Mouse (Mus musculus) intestine, embryonic 16.5 days (tissue): ENCODE data around the gene Rbfox2. TPM values are rescaled to one million over a fixed set of nuclear protein-coding genes. Genes with fewer than 3 reads are reported as not detected.

Source experiments
- ATAC-seq: fragments of 200-750 bp; cut with Nextera tagmentation; 2 replicates; pipeline ENCODE4 v1.8.0; 2017; ENCODE audit warnings: moderate TSS enrichment, moderate library complexity
- H3K27ac ChIP-seq: fragments of 300-500 bp; sonication (generic); 2 replicates; pipeline ENCODE4 v1.5.1; 2014; ENCODE audit warnings: mild to moderate bottlenecking, low read length
- H3K27me3 ChIP-seq: fragments of 300-500 bp; sonication (generic); replicated peaks from 2 replicates; pipeline ENCODE4 v1.6.1; 2014; ENCODE audit warnings: low read length, control low read depth, mixed read lengths; ENCODE audit not compliant: control insufficient read depth, insufficient read depth
- H3K36me3 ChIP-seq: fragments of 300-500 bp; sonication (generic); 2 replicates; pipeline ENCODE4 v1.6.1; 2014; ENCODE audit warnings: low read length, control low read depth; ENCODE audit not compliant: control insufficient read depth, insufficient read depth
- H3K4me1 ChIP-seq: fragments of 300-500 bp; sonication (generic); 2 replicates; pipeline ENCODE4 v1.6.1; 2014; ENCODE audit warnings: low read length, control low read depth, mixed read lengths; ENCODE audit not compliant: control insufficient read depth, insufficient read depth
- H3K4me2 ChIP-seq: fragments of 300-500 bp; sonication (generic); 2 replicates; pipeline ENCODE4 v1.6.1; 2014; ENCODE audit warnings: low read depth, low read length, control low read depth
- H3K4me3 ChIP-seq: fragments of 300-500 bp; sonication (generic); 2 replicates; pipeline ENCODE4 v1.5.1; 2014; ENCODE audit warnings: mild to moderate bottlenecking, low read length
- H3K9ac ChIP-seq: fragments of 300-500 bp; sonication (generic); 2 replicates; pipeline ENCODE4 v1.6.1; 2014; ENCODE audit warnings: low read depth, low read length
- H3K9me3 ChIP-seq: fragments of 300-500 bp; sonication (generic); 2 replicates; pipeline ENCODE4 v1.6.1; 2016; ENCODE audit warnings: low read length, control low read depth; ENCODE audit not compliant: control insufficient read depth
- WGBS: fragments of 180-500 bp; shearing (Covaris S2); extraction: QIAGEN DNeasy Blood & Tissue Kit; methylation state at CpG from one replicate; pipeline ENCODE4 v1.1.7; 2014; 5-methylcytosine and 5-hydroxymethylcytosine counted together
- polyA plus RNA-seq: library from polyadenylated mRNA; unstranded; fragments of >200 nt; fragmentation: Nextera tagmentation; extraction: Ambion mirVana; gene quantifications from 2 replicates; pipeline ENCODE4 v1.2.1, GENCODE M21; 2015

The Rbfox2 gene
- polyA plus RNA-seq, 1 experiment from 2014 or later = 31.5 TPM

- Histone ChIP-seq H3K27ac (peak overlapping the region; percentile 39; the same call in 1 of the 2 replicates), H3K4me2 (no peak overlapping the region), H3K4me3 (no peak overlapping the region), H3K36me3 (no peaks in the 10 kb centered on the region), H3K9me3 (no peaks in the 10 kb centered on the region), H3K27me3 (no peaks in the 10 kb centered on the region), H3K4me1 (peaks cover 42% of the 10 kb centered on the region), H3K9ac (no peak overlapping the region)
- ATAC-seq = no peak
- 61% methylated on average over 10 of the region's 10 CpGs for WGBS
Observed at GRCm38 (mm10) chr15:77154248-77154785, 152.5 kb downstream of the Rbfox2 start.

DNA sequence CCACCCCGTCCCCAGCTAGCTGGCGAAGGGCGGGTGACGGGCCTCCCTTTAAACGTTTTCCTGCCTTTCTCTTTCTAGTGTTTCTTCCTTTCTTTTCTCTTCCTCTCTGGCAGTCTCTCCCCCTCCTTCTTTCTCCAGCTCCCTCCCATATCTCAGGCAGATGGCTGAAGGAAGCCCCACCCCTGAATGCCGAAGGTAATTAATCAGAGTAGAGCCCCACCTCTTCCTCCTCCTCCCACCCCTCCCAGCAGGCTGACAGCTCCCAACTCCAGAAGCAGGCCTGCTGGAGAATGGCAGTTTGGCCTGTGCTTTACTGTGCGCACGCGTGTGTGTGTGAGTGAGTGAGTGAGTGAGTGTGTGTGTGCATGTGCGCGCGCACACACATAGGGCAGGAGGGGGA, 153.2 kb downstream of the Rbfox2 start:
- Histone ChIP-seq H3K4me2 (peak overlapping the region; percentile 76), H3K36me3 (no peaks in the 10 kb centered on the region), H3K4me3 (peak overlapping the region; percentile 63), H3K9me3 (no peaks in the 10 kb centered on the region), H3K4me1 (peaks cover 49% of the 10 kb centered on the region), H3K9ac (peak overlapping the region; percentile 70), H3K27me3 (no peaks in the 10 kb centered on the region), H3K27ac (peak overlapping the region; percentile 92)
- peak; percentile 93 for ATAC-seq
- WGBS = 0% methylated on average over 12 of the region's 12 CpGs

DNA sequence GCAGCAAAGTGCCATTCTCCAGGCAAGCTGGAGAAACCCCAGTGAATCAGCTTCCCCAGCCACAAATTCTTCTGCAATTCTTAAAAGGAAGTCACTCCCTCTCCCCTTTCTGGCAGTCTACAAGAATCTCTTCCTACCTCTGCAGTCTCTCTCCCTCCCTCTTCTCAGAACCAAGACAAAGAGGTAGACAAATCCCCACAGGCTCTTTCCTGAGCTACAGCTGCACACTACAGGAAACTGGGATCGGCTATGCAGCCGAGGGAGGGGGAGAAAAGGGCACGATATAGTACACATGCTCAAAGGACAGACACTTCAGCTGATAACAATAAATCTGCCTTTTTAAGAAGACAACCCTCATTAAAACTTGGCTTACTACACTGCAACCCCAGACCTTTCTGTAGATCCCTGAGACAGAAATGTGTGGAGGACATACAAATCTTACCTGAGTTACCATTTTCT, 153.7 kb downstream of the Rbfox2 start:
- H3K9ac ChIP-seq = peak overlapping the region; percentile 70
- H3K4me1 ChIP-seq = peaks cover 49% of the 10 kb centered on the region

GRCm38 (mm10) chr15:77152336-77153087, 154.3 kb downstream of the Rbfox2 start:
- H3K36me3 ChIP-seq = no peaks in the 10 kb centered on the region
- H3K4me3 ChIP-seq = peak overlapping the region; percentile 63
- H3K4me1 ChIP-seq = peaks cover 49% of the 10 kb centered on the region
- WGBS = under 1% methylated on average over 19 of the region's 19 CpGs
- no peaks in the 10 kb centered on the region for H3K9me3 ChIP-seq
- peak overlapping the region; percentile 76 for H3K4me2 ChIP-seq
- peak overlapping the region; percentile 92 for H3K27ac ChIP-seq
- peak overlapping the region; percentile 70 for H3K9ac ChIP-seq
- ATAC-seq = no peak
- no peaks in the 10 kb centered on the region for H3K27me3 ChIP-seq

More for the DNA sequence above, 153.7 kb downstream of the Rbfox2 start:
- 0% methylated on average over 3 of the region's 3 CpGs for WGBS
- Histone ChIP-seq H3K27me3 (no peaks in the 10 kb centered on the region), H3K36me3 (no peaks in the 10 kb centered on the region), H3K4me3 (peak overlapping the region; percentile 63), H3K9me3 (no peaks in the 10 kb centered on the region), H3K4me2 (peak overlapping the region; percentile 76), H3K27ac (peak overlapping the region; percentile 92)
- peak; percentile 66 for ATAC-seq

GRCm38 (mm10) chr15:77151816-77152215, 155.0 kb downstream of the Rbfox2 start:
- H3K4me3 ChIP-seq = peak overlapping the region; percentile 63
- 3% methylated on average over 4 of the region's 4 CpGs for WGBS
- H3K4me1 ChIP-seq = peaks cover 48% of the 10 kb centered on the region
- no peak for ATAC-seq
- peak overlapping the region; percentile 70 for H3K9ac ChIP-seq
- H3K27me3 ChIP-seq = no peaks in the 10 kb centered on the region
- no peaks in the 10 kb centered on the region for H3K9me3 ChIP-seq
- no peaks in the 10 kb centered on the region for H3K36me3 ChIP-seq
- no peak overlapping the region for H3K27ac ChIP-seq
- H3K4me2 ChIP-seq = peak overlapping the region; percentile 76

- no peaks in the 10 kb centered on the region for H3K27me3 ChIP-seq
- H3K9ac ChIP-seq = no peak overlapping the region
- no peak for ATAC-seq
- no peaks in the 10 kb centered on the region for H3K9me3 ChIP-seq
- H3K4me2 ChIP-seq = peak overlapping the region; percentile 76
- peak overlapping the region; percentile 63 for H3K4me3 ChIP-seq
- H3K4me1 ChIP-seq = peaks cover 41% of the 10 kb centered on the region
- WGBS = 39% methylated on average over 8 of the region's 8 CpGs
- H3K27ac ChIP-seq = peak overlapping the region; percentile 46; the same call in 1 of the 2 replicates
- no peaks in the 10 kb centered on the region for H3K36me3 ChIP-seq
Observed at GRCm38 (mm10) chr15:77151178-77151577, 155.6 kb downstream of the Rbfox2 start.

DNA sequence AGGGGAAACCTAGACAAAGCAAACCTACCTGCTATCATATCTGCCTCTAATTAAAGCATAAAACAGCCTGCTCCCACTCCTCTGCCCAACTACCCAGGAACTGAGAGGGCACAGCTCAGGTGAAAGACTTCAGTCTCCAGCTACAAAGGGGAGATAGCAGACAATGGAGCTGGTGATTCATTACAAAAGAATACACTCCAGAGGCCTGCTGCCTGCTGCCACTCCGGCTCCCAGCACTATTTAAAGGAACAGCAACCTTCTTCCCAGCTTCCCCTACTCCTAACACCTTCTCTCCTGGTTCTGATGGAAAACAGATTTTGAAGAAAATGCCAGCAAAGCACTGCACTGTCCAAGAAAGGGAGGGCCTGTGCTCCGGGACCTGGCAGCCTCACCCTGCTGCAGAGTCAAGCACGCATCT, 156.4 kb downstream of the Rbfox2 start:
- Histone ChIP-seq H3K4me1 (peaks cover 38% of the 10 kb centered on the region), H3K9me3 (no peaks in the 10 kb centered on the region), H3K27ac (peak overlapping the region; percentile 76), H3K9ac (peak overlapping the region; percentile 60), H3K4me2 (peak overlapping the region; percentile 44), H3K27me3 (no peaks in the 10 kb centered on the region), H3K4me3 (peak overlapping the region; percentile 37), H3K36me3 (no peaks in the 10 kb centered on the region)
- peak; percentile 37 for ATAC-seq
- WGBS = 14% methylated on average over 3 of the region's 3 CpGs

GRCm38 (mm10) chr15:77150000-77150399, 156.8 kb downstream of the Rbfox2 start:
- H3K4me1 ChIP-seq = peaks cover 38% of the 10 kb centered on the region
- 14% methylated on average over 2 of the region's 3 CpGs for WGBS
- no peaks in the 10 kb centered on the region for H3K36me3 ChIP-seq
- H3K4me3 ChIP-seq = peak overlapping the region; percentile 37
- no peaks in the 10 kb centered on the region for H3K27me3 ChIP-seq
- peak overlapping the region; percentile 60 for H3K9ac ChIP-seq
- ATAC-seq = peak; percentile 1; the same call in 1 of the 2 replicates
- H3K27ac ChIP-seq = peak overlapping the region; percentile 76
- H3K4me2 ChIP-seq = peak overlapping the region; percentile 44
- H3K9me3 ChIP-seq = no peaks in the 10 kb centered on the region

DNA sequence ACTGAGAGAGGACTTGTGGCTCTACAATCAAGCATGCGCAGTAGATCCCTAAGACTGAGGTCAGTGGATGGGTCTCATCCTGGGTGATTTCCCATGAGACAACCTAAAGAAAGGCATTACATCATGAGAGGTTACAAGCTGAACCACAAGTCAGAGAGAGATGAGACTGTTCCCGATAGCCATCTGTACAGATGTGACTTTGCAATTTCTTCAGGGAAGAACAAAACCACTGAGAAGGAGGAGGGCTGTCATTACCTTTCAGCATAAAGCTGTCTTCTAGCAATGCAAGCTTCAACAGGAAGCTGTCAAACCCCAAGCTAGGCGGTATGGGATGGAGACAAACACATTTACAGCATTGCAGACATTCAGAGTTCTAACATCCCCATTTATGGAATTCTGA, 157.3 kb downstream of the Rbfox2 start:
- Histone ChIP-seq H3K36me3 (no peaks in the 10 kb centered on the region), H3K9ac (no peak overlapping the region), H3K27me3 (no peaks in the 10 kb centered on the region), H3K4me2 (no peak overlapping the region), H3K4me1 (peaks cover 38% of the 10 kb centered on the region), H3K4me3 (no peak overlapping the region), H3K9me3 (no peaks in the 10 kb centered on the region), H3K27ac (peak overlapping the region; percentile 67)
- no peak for ATAC-seq
- 57% methylated on average over 3 of the region's 3 CpGs for WGBS
